Mouse (Mus musculus): ENCODE data around the gene Vcpkmt. TPM values are rescaled to one million over a fixed set of nuclear protein-coding genes. Genes with fewer than 3 reads are reported as not detected.
"Not testable (repeated sequence)": the region's sequence is repeated elsewhere in the genome, so short reads cannot be mapped to it uniquely, and the experiment has no call there.

Vcpkmt gene
- polyA plus RNA-seq, 1 experiment from 2014 or later: 9.1 TPM

DNA sequence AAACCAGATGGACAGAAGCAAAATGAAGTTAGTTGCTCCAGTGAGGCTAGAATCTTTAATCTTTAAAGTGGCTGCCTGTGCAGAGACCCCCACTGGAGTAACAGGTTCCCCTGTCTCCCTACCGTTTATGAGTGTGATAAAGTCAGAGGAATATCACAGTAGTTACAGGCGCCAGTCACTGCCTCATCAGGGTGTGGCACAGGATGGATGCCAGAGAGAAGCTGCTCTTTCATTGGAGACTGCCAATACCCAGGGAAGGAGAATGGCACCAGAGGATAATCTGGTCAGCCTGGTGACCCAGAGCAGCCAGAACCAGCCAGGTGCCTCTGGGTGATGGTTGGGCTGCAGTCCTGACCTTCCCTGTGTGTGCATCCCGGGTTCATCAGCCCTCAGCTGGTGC, 14.6 kb downstream of the Vcpkmt start:
- H3K27ac ChIP-seq (ENCODE audit: low read depth): no peak overlapping the region
- ATAC-seq: no peak
- TF ChIP-seq EP300 (IDR thresholded peaks at IDR 0.05; ENCODE audit: low read depth) (no peak), CTCF (IDR thresholded peaks at IDR 0.05; ENCODE audit: low read depth) (no peak)
- no peak overlapping the region for H3K4me2 ChIP-seq (ENCODE audit: low read depth, low read length)
- no peak overlapping the region for H3K4me3 ChIP-seq (ENCODE audit: low read depth, low read length)
- H3K4me1 ChIP-seq (ENCODE audit: insufficient read depth): no peaks in the 10 kb centered on the region
- WGBS (ENCODE audit: insufficient replicate concordance): 58% methylated on average over 3 of the region's 3 CpGs
- no peaks in the 10 kb centered on the region for H3K9me3 ChIP-seq (ENCODE audit: low read length)
- no peak for DNase-seq
- H3K9ac ChIP-seq (replicated peaks): no peak overlapping the region
- no peaks in the 10 kb centered on the region for H3K36me3 ChIP-seq (replicated peaks; ENCODE audit: insufficient read depth, low read length)
- H3K27me3 ChIP-seq (ENCODE audit: insufficient read depth, low read length): no peaks in the 10 kb centered on the region

DNA sequence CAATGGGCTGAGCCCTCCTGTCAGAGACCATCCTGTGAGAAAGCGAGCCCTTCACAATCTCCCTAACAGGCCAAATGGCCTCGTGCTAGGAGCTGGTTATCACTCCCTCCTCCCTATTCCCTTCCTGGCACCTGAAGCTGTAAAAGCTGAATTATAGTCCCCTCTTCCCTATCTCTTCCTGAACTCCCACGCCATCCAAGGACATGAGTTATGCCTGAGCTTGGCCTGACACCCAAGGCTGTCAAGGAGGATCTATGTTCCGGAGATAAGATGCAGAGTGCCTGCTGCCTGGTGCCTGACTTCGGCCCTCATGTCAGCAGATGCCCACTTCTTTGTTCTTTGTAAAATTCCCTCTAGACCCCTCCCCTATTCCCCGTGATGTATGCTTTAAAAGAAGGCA, 21.8 kb downstream of the Vcpkmt start:
- not testable (repeated sequence) for H3K4me1 ChIP-seq (ENCODE audit: insufficient read depth); ATAC-seq; H3K4me2 ChIP-seq (ENCODE audit: low read depth, low read length); H3K9me3 ChIP-seq (ENCODE audit: low read length); H3K9ac ChIP-seq (replicated peaks); H3K27ac ChIP-seq (ENCODE audit: low read depth); H3K27me3 ChIP-seq (ENCODE audit: insufficient read depth, low read length); H3K36me3 ChIP-seq (replicated peaks; ENCODE audit: insufficient read depth, low read length); H3K4me3 ChIP-seq (ENCODE audit: low read depth, low read length); DNase-seq
- 82% methylated on average over 6 of the region's 6 CpGs for WGBS (ENCODE audit: insufficient replicate concordance)

DNA sequence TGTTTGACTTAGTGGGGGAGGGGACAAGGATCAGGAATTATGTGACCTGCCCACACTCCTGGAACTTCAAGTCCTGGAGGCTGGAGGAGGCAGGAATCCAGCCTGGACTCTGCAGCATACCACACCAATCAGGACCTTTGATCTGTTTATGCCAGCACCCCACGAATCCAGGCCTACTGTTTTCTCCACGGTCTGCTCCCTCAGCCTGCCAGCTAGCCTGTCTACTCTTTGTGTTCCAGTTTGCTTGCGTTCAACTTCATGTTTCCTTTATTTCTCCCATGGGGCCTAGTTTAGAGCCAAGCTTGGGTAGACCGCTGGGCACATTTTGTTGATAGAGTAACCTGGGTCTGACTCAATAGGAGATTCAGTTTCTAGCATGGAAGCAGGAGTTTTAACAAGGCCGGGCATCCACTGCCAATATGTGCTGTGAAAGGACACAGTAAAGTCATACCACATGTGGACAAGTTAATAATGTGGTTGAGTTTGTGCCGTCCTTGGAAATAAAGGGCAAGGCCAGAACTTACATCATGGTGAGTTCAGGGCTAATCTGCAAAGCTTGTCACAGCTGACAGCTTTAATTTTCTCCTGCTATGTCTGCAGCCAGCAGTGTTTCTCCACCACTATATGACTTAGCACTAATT, 26.5 kb downstream of the Vcpkmt start:
- TF ChIP-seq CTCF (IDR thresholded peaks at IDR 0.05; ENCODE audit: low read depth) (no peak), EP300 (IDR thresholded peaks at IDR 0.05; ENCODE audit: low read depth) (no peak)
- WGBS (ENCODE audit: insufficient replicate concordance): 58% methylated on average over 6 of the region's 6 CpGs
- no peaks in the 10 kb centered on the region for H3K36me3 ChIP-seq (replicated peaks; ENCODE audit: insufficient read depth, low read length)
- no peaks in the 10 kb centered on the region for H3K27me3 ChIP-seq (ENCODE audit: insufficient read depth, low read length)
- ATAC-seq (peak; percentile 85), DNase-seq (no peak)
- H3K4me2 ChIP-seq (ENCODE audit: low read depth, low read length): no peak overlapping the region
- 0 out of 2 replicates have a peak overlapping the region, but pooled peaks have one; percentile 5 for H3K9ac ChIP-seq (replicated peaks)
- H3K4me1 ChIP-seq (ENCODE audit: insufficient read depth): peaks cover 3% of the 10 kb centered on the region; the same call in 1 of the 2 replicates
- H3K4me3 ChIP-seq (ENCODE audit: low read depth, low read length): no peak overlapping the region
- H3K9me3 ChIP-seq (ENCODE audit: low read length): no peaks in the 10 kb centered on the region
- H3K27ac ChIP-seq (ENCODE audit: low read depth): peak overlapping the region; percentile 80

DNA sequence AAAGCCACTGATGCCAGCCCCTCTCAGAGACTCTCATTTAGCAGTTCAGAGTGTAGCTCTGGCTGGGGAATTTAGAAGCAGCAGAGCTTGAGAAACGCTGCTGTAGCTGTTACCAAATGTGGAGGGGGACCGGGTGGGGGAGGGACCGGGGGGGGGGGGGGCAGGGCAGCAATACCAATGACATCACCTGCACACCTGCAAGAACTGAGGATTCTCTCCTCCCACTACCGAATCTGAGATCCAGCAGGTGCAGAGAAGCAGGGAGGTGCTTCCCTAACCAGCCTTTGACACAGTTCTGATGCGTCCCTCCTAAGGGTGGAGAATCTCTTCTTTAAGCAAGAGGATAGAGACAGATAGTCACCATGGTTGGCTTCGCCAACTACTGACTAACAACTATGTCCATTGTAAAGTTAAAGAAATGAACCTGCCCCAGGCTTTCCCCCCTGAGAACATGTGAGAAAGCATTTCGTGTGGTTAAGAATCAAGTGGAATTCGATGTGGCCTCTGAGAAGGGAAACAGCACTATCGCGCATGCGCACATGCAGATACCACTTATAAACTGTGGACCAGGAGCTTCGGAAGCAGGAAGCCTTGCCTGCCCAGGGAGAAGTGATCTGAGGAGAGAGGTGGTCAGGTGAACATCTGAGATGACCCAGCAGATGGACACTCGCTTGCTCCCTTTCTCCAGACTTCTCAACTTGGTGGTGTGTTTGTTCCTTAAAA, 37.2 kb downstream of the Vcpkmt start:
- no peak overlapping the region for H3K9ac ChIP-seq (replicated peaks)
- 65% methylated on average over 13 of the region's 13 CpGs for WGBS (ENCODE audit: insufficient replicate concordance)
- no peak for ATAC-seq
- TF ChIP-seq EP300 (IDR thresholded peaks at IDR 0.05; ENCODE audit: low read depth): no peak
- TF ChIP-seq CTCF (IDR thresholded peaks at IDR 0.05; ENCODE audit: low read depth): no peak
- H3K27ac ChIP-seq (ENCODE audit: low read depth): peak overlapping the region; percentile 39; the same call in 1 of the 2 replicates
- H3K36me3 ChIP-seq (replicated peaks; ENCODE audit: insufficient read depth, low read length): no peaks in the 10 kb centered on the region
- H3K4me2 ChIP-seq (ENCODE audit: low read depth, low read length): no peak overlapping the region
- DNase-seq: no peak
- no peaks in the 10 kb centered on the region for H3K9me3 ChIP-seq (ENCODE audit: low read length)
- H3K27me3 ChIP-seq (ENCODE audit: insufficient read depth, low read length): no peaks in the 10 kb centered on the region
- no peak overlapping the region for H3K4me3 ChIP-seq (ENCODE audit: low read depth, low read length)
- peaks cover 8% of the 10 kb centered on the region for H3K4me1 ChIP-seq (ENCODE audit: insufficient read depth)

DNA sequence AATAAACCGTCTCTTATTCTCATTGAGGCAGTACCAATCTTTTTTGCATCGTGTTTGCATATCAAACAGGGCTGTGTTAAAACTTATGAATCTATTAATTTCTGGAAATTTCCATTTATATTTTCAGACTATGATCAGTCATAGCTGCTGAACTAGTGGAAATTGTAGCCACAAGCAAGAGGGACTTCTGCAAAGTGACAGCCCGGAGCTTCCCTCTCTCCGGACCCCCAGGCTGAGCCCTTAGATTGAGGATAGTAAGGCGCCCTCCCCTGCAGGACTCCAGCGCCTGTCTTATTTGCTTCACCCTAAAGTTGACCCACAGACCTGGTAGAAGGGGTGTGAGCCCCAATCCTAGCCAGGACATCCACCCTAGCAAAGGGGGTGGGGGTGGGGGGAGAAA, 37.8 kb downstream of the Vcpkmt start:
- Histone ChIP-seq H3K27me3 (ENCODE audit: insufficient read depth, low read length) (no peaks in the 10 kb centered on the region), H3K4me3 (ENCODE audit: low read depth, low read length) (no peak overlapping the region), H3K9ac (replicated peaks) (no peak overlapping the region), H3K4me2 (ENCODE audit: low read depth, low read length) (no peak overlapping the region), H3K36me3 (replicated peaks; ENCODE audit: insufficient read depth, low read length) (no peaks in the 10 kb centered on the region), H3K9me3 (ENCODE audit: low read length) (no peaks in the 10 kb centered on the region), H3K4me1 (ENCODE audit: insufficient read depth) (peaks cover 13% of the 10 kb centered on the region), H3K27ac (ENCODE audit: low read depth) (peak overlapping the region; percentile 39; the same call in 1 of the 2 replicates)
- 85% methylated on average over 6 of the region's 6 CpGs for WGBS (ENCODE audit: insufficient replicate concordance)
- TF ChIP-seq CTCF (IDR thresholded peaks at IDR 0.05; ENCODE audit: low read depth) (no peak), EP300 (IDR thresholded peaks at IDR 0.05; ENCODE audit: low read depth) (no peak)
- ATAC-seq (no peak), DNase-seq (no peak)

DNA sequence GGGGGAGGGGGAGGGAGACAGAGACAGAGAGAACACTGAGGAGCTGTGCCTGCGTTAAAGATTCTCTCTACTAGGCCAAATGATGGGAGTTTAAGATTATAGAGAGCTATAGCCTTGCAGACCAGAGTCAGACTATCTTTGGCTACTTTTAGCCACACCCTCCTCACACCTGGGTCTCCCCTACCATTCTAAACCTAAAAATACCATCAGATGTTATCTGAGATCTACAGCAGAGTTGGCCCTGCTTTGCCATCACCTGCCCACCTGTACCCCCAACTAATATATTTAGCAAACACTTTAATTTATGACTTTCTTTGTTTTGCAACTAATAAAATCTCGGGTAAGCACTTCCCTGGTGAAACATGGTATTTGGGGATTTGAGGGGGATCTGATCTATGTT, 38.3 kb downstream of the Vcpkmt start:
- no peak for DNase-seq
- ATAC-seq: no peak
- Histone ChIP-seq H3K27me3 (ENCODE audit: insufficient read depth, low read length) (no peaks in the 10 kb centered on the region), H3K4me1 (ENCODE audit: insufficient read depth) (peaks cover 16% of the 10 kb centered on the region), H3K9me3 (ENCODE audit: low read length) (no peaks in the 10 kb centered on the region), H3K4me2 (ENCODE audit: low read depth, low read length) (no peak overlapping the region), H3K36me3 (replicated peaks; ENCODE audit: insufficient read depth, low read length) (no peaks in the 10 kb centered on the region), H3K9ac (replicated peaks) (no peak overlapping the region), H3K27ac (ENCODE audit: low read depth) (no peak overlapping the region), H3K4me3 (ENCODE audit: low read depth, low read length) (no peak overlapping the region)
- 40% methylated on average over 2 of the region's 2 CpGs for WGBS (ENCODE audit: insufficient replicate concordance)
- TF ChIP-seq CTCF (IDR thresholded peaks at IDR 0.05; ENCODE audit: low read depth) (no peak), EP300 (IDR thresholded peaks at IDR 0.05; ENCODE audit: low read depth) (no peak)

All from liver, postnatal 0 days (tissue).